Mouse (Mus musculus): ENCODE measurements at regions not wholly inside any gene's neighbourhood (a gene's known extent, or its start where the extent isn't known, plus 50 kb on each side); places are given as distances from the start of the nearest gene placed in this dataset.

GRCm38 (mm10) chr7:36061679-36062078 is 258.9 kb upstream of the Zfp507 start:
- no peaks in the 10 kb centered on the region for H3K9me3 ChIP-seq (replicated peaks; ENCODE audit: control insufficient read depth, insufficient read depth, low read length, poor library complexity, severe bottlenecking)
- no peak overlapping the region for H3K27ac ChIP-seq (ENCODE audit: insufficient read depth, low read length)
- TF ChIP-seq POLR2A (IDR thresholded peaks at IDR 0.05; ENCODE audit: insufficient read depth, low read length) (no peak), CTCF (IDR thresholded peaks at IDR 0.05; ENCODE audit: low read depth, low read length) (no peak), EP300 (IDR thresholded peaks at IDR 0.05; ENCODE audit: insufficient read depth, low read depth, low read length) (no peak)
- no peaks in the 10 kb centered on the region for H3K4me1 ChIP-seq (ENCODE audit: control insufficient read depth, insufficient read depth, low read length)
- H3K36me3 ChIP-seq (ENCODE audit: control insufficient read depth, insufficient read depth, low read length, poor library complexity, severe bottlenecking) = no peaks in the 10 kb centered on the region
- no peaks in the 10 kb centered on the region; the same call in 1 of the 2 replicates for H3K27me3 ChIP-seq (ENCODE audit: control insufficient read depth, insufficient read depth, low read length, poor library complexity, severe bottlenecking)
- H3K9ac ChIP-seq (ENCODE audit: low read depth, poor library complexity, severe bottlenecking) = no peak overlapping the region
- no peak overlapping the region for H3K4me3 ChIP-seq (ENCODE audit: low read depth, low read length)

GRCm38 (mm10) chr7:36060426-36060825 is 257.6 kb upstream of the Zfp507 start:
- no peaks in the 10 kb centered on the region; the same call in 1 of the 2 replicates for H3K27me3 ChIP-seq (ENCODE audit: control insufficient read depth, insufficient read depth, low read length, poor library complexity, severe bottlenecking)
- TF ChIP-seq EP300 (IDR thresholded peaks at IDR 0.05; ENCODE audit: insufficient read depth, low read depth, low read length) (no peak), CTCF (IDR thresholded peaks at IDR 0.05; ENCODE audit: low read depth, low read length) (no peak), POLR2A (IDR thresholded peaks at IDR 0.05; ENCODE audit: insufficient read depth, low read length) (no peak)
- no peaks in the 10 kb centered on the region for H3K4me1 ChIP-seq (ENCODE audit: control insufficient read depth, insufficient read depth, low read length)
- no peaks in the 10 kb centered on the region for H3K9me3 ChIP-seq (replicated peaks; ENCODE audit: control insufficient read depth, insufficient read depth, low read length, poor library complexity, severe bottlenecking)
- no peaks in the 10 kb centered on the region for H3K36me3 ChIP-seq (ENCODE audit: control insufficient read depth, insufficient read depth, low read length, poor library complexity, severe bottlenecking)
- no peak overlapping the region for H3K9ac ChIP-seq (ENCODE audit: low read depth, poor library complexity, severe bottlenecking)
- no peak overlapping the region for H3K4me3 ChIP-seq (ENCODE audit: low read depth, low read length)
- no peak overlapping the region for H3K27ac ChIP-seq (ENCODE audit: insufficient read depth, low read length)

- Histone ChIP-seq H3K9me3 (replicated peaks; ENCODE audit: control insufficient read depth, insufficient read depth, low read length, poor library complexity, severe bottlenecking) (no peaks in the 10 kb centered on the region), H3K27me3 (ENCODE audit: control insufficient read depth, insufficient read depth, low read length, poor library complexity, severe bottlenecking) (no peaks in the 10 kb centered on the region), H3K36me3 (ENCODE audit: control insufficient read depth, insufficient read depth, low read length, poor library complexity, severe bottlenecking) (no peaks in the 10 kb centered on the region), H3K4me3 (ENCODE audit: low read depth, low read length) (no peak overlapping the region), H3K4me1 (ENCODE audit: control insufficient read depth, insufficient read depth, low read length) (no peaks in the 10 kb centered on the region), H3K27ac (ENCODE audit: insufficient read depth, low read length) (no peak overlapping the region), H3K9ac (ENCODE audit: low read depth, poor library complexity, severe bottlenecking) (no peak overlapping the region)
- TF ChIP-seq POLR2A (IDR thresholded peaks at IDR 0.05; ENCODE audit: insufficient read depth, low read length) (no peak), CTCF (IDR thresholded peaks at IDR 0.05; ENCODE audit: low read depth, low read length) (no peak), EP300 (IDR thresholded peaks at IDR 0.05; ENCODE audit: insufficient read depth, low read depth, low read length) (no peak)
These were observed 243.2 kb upstream of the Zfp507 start for GRCm38 (mm10) chr7:36046053-36046452.

GRCm38 (mm10) chr7:36031881-36032280 is 229.1 kb upstream of the Zfp507 start:
- H3K9ac ChIP-seq (ENCODE audit: low read depth, poor library complexity, severe bottlenecking) = no peak overlapping the region

GRCm38 (mm10) chr7:36023015-36023414 is 220.2 kb upstream of the Zfp507 start:
- H3K27me3 ChIP-seq (ENCODE audit: control insufficient read depth, insufficient read depth, low read length, poor library complexity, severe bottlenecking) = no peaks in the 10 kb centered on the region
- no peak for TF ChIP-seq CTCF (IDR thresholded peaks at IDR 0.05; ENCODE audit: low read depth, low read length)
- TF ChIP-seq EP300 (IDR thresholded peaks at IDR 0.05; ENCODE audit: insufficient read depth, low read depth, low read length) = no peak
- no peak for TF ChIP-seq POLR2A (IDR thresholded peaks at IDR 0.05; ENCODE audit: insufficient read depth, low read length)
- no peaks in the 10 kb centered on the region for H3K9me3 ChIP-seq (replicated peaks; ENCODE audit: control insufficient read depth, insufficient read depth, low read length, poor library complexity, severe bottlenecking)
- no peak overlapping the region for H3K9ac ChIP-seq (ENCODE audit: low read depth, poor library complexity, severe bottlenecking)
- H3K27ac ChIP-seq (ENCODE audit: insufficient read depth, low read length) = no peak overlapping the region
- no peaks in the 10 kb centered on the region for H3K36me3 ChIP-seq (ENCODE audit: control insufficient read depth, insufficient read depth, low read length, poor library complexity, severe bottlenecking)
- no peaks in the 10 kb centered on the region for H3K4me1 ChIP-seq (ENCODE audit: control insufficient read depth, insufficient read depth, low read length)
- H3K4me3 ChIP-seq (ENCODE audit: low read depth, low read length) = no peak overlapping the region

More at GRCm38 (mm10) chr7:36031881-36032280, 229.1 kb upstream of the Zfp507 start:
- Histone ChIP-seq H3K4me3 (ENCODE audit: low read depth, low read length) (no peak overlapping the region), H3K27ac (ENCODE audit: insufficient read depth, low read length) (no peak overlapping the region), H3K4me1 (ENCODE audit: control insufficient read depth, insufficient read depth, low read length) (no peaks in the 10 kb centered on the region), H3K9me3 (replicated peaks; ENCODE audit: control insufficient read depth, insufficient read depth, low read length, poor library complexity, severe bottlenecking) (no peaks in the 10 kb centered on the region), H3K36me3 (ENCODE audit: control insufficient read depth, insufficient read depth, low read length, poor library complexity, severe bottlenecking) (no peaks in the 10 kb centered on the region), H3K27me3 (ENCODE audit: control insufficient read depth, insufficient read depth, low read length, poor library complexity, severe bottlenecking) (no peaks in the 10 kb centered on the region)
- no peak for TF ChIP-seq POLR2A (IDR thresholded peaks at IDR 0.05; ENCODE audit: insufficient read depth, low read length)
- TF ChIP-seq CTCF (IDR thresholded peaks at IDR 0.05; ENCODE audit: low read depth, low read length) = no peak
- TF ChIP-seq EP300 (IDR thresholded peaks at IDR 0.05; ENCODE audit: insufficient read depth, low read depth, low read length) = no peak

GRCm38 (mm10) chr7:36022489-36022888 is 219.7 kb upstream of the Zfp507 start:
- H3K9ac ChIP-seq (ENCODE audit: low read depth, poor library complexity, severe bottlenecking) = no peak overlapping the region
- no peaks in the 10 kb centered on the region for H3K4me1 ChIP-seq (ENCODE audit: control insufficient read depth, insufficient read depth, low read length)
- H3K4me3 ChIP-seq (ENCODE audit: low read depth, low read length) = no peak overlapping the region
- H3K27ac ChIP-seq (ENCODE audit: insufficient read depth, low read length) = no peak overlapping the region
- TF ChIP-seq CTCF (IDR thresholded peaks at IDR 0.05; ENCODE audit: low read depth, low read length) (no peak), EP300 (IDR thresholded peaks at IDR 0.05; ENCODE audit: insufficient read depth, low read depth, low read length) (no peak), POLR2A (IDR thresholded peaks at IDR 0.05; ENCODE audit: insufficient read depth, low read length) (no peak)
- H3K27me3 ChIP-seq (ENCODE audit: control insufficient read depth, insufficient read depth, low read length, poor library complexity, severe bottlenecking) = no peaks in the 10 kb centered on the region
- no peaks in the 10 kb centered on the region for H3K36me3 ChIP-seq (ENCODE audit: control insufficient read depth, insufficient read depth, low read length, poor library complexity, severe bottlenecking)
- no peaks in the 10 kb centered on the region for H3K9me3 ChIP-seq (replicated peaks; ENCODE audit: control insufficient read depth, insufficient read depth, low read length, poor library complexity, severe bottlenecking)
